Mouse (Mus musculus): ENCODE measurements around the gene S1pr5. TPM values are rescaled to one million over a fixed set of nuclear protein-coding genes. Genes with fewer than 3 reads are reported as not detected.
"Not testable (repeated sequence)": the region's sequence is repeated elsewhere in the genome, so short reads cannot be mapped to it uniquely, and the experiment has no call there.

S1pr5 gene
- total RNA-seq, 1 experiment from 2014 or later = 0.88 TPM

GRCm38 (mm10) chr9:21204528-21205272, 43.5 kb downstream of the S1pr5 start:
- peak; percentile 33 for DNase-seq

GRCm38 (mm10) chr9:21204156-21204527, 44.1 kb downstream of the S1pr5 start:
- DNase-seq = no peak

- DNase-seq = no peak
Measured at GRCm38 (mm10) chr9:21198960-21199359, 49.3 kb downstream of the S1pr5 start.

- DNase-seq = no peak
Measured at GRCm38 (mm10) chr9:21197981-21198380, 50.3 kb downstream of the S1pr5 start.

GRCm38 (mm10) chr9:21196521-21197433, 51.5 kb downstream of the S1pr5 start:
- DNase-seq = no peak

DNA sequence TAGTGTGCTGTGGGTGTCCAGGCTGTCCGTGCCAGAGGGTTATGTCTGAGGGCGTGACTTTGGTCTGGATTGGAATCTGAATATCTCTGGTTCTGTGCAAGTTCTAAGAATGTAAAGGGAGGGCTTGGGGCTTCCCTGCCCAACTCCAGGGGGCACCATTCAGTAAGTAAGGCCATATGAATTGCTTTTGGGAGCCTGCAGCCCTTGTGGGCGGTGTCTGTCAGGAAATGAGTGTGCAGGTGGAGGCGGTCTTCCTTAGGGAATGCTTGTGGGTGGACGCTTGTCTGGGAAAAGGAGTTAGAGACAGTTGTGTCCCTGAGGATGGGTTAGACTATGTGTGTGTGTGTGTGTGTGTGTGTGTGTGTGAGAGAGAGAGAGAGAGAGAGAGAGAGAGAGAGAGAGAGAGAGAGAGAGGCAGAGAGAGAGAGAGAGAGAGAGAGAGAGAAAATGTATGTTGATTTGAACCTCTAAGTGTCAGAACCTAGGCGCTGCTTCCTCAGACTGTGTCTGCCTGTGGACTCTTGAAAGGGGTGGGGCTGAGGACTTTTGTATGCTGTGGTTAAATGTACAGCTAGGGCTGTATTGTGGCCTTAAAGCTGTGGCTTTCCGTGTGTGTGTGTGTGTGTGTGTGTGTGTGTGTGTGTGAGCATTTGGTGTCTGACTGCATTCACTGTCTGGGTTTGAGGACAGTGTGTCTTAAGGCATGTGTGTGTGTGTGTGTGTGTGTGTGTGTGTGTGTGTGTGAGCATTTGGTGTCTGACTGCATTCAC, 52.3 kb downstream of the S1pr5 start:
- DNase-seq = not testable (repeated sequence)

GRCm38 (mm10) chr9:21194787-21195493, 53.3 kb downstream of the S1pr5 start:
- no peak for DNase-seq

GRCm38 (mm10) chr9:21193786-21194185, 54.5 kb downstream of the S1pr5 start:
- DNase-seq = no peak

Other genes starting within 250 kb of the S1pr5 start
- 113 and 122 TPM in 2 replicates for gene Mrpl4, start 245.7 kb downstream of the S1pr5 start, total RNA-seq (2021)
- gene Icam1, start 232.5 kb downstream of the S1pr5 start, total RNA-seq (2021) = 6.5 and 8.9 TPM in 2 replicates
- 1.6 and 1.9 TPM in 2 replicates for gene Icam4, start 219.1 kb downstream of the S1pr5 start, total RNA-seq (2021)
- gene Icam5, start 216.4 kb downstream of the S1pr5 start, total RNA-seq (2021) = 0.43 and 0.49 TPM in 2 replicates
- gene Zglp1, start 181.3 kb downstream of the S1pr5 start, total RNA-seq (2021) = not detected in 2 replicates
- gene Gm49373, start 175.3 kb downstream of the S1pr5 start, total RNA-seq (2021) = 0.52 TPM in 1 of 2 replicates, not detected in the other
- 32.4 and 36.5 TPM in 2 replicates for gene Fdx1l, start 174.8 kb downstream of the S1pr5 start, total RNA-seq (2021)
- 2.5 and 9.4 TPM in 2 replicates for gene Gm38431, start 156.4 kb downstream of the S1pr5 start, total RNA-seq (2021)
- gene Raver1, start 156.4 kb downstream of the S1pr5 start, total RNA-seq (2021) = 52.1 and 60.0 TPM in 2 replicates
- gene Tyk2, start 117.2 kb downstream of the S1pr5 start, total RNA-seq (2021) = 17.7 and 22.4 TPM in 2 replicates
- gene Cdc37, start 98.5 kb downstream of the S1pr5 start, total RNA-seq (2021) = 190 and 202 TPM in 2 replicates
- 12.9 and 13.1 TPM in 2 replicates for gene Pde4a, start 82.7 kb downstream of the S1pr5 start, total RNA-seq (2021)
- 50.8 and 51.5 TPM in 2 replicates for gene Keap1, start 9.1 kb downstream of the S1pr5 start, total RNA-seq (2021)
- gene Atg4d, start 16.9 kb upstream of the S1pr5 start, total RNA-seq (2021) = 37.5 and 42.2 TPM in 2 replicates
- 34.7 and 48.1 TPM in 2 replicates for gene Kri1, start 39.5 kb upstream of the S1pr5 start, total RNA-seq (2021)
- gene Cdkn2d, start 43.0 kb upstream of the S1pr5 start, total RNA-seq (2021) = 13.5 and 19.9 TPM in 2 replicates
- gene Ap1m2, start 63.9 kb upstream of the S1pr5 start, total RNA-seq (2021) = not detected in 2 replicates
- 31.8 and 46.3 TPM in 2 replicates for gene Slc44a2, start 72.3 kb upstream of the S1pr5 start, total RNA-seq (2021)
- gene Ilf3, start 119.4 kb upstream of the S1pr5 start, total RNA-seq (2021) = 68.9 and 69.5 TPM in 2 replicates
- 17.0 and 25.1 TPM in 2 replicates for gene Qtrt1, start 163.4 kb upstream of the S1pr5 start, total RNA-seq (2021)
- gene Dnm2, start 176.5 kb upstream of the S1pr5 start, total RNA-seq (2021) = 110 and 126 TPM in 2 replicates

Data from adrenal gland, postnatal 25 days (tissue).